Mouse (Mus musculus) 3T3-L1 (cell line): ENCODE data around the gene Hpf1.
A peak's percentile ranks its signal among the peaks of the same experiment; 100 is the strongest.

Experiments
- DNase-seq: peaks from one replicate; pipeline ENCODE4 v3.0.0-alpha.2; 2015; ENCODE audit warnings: low read depth, low spot score

The Hpf1 gene

DNA sequence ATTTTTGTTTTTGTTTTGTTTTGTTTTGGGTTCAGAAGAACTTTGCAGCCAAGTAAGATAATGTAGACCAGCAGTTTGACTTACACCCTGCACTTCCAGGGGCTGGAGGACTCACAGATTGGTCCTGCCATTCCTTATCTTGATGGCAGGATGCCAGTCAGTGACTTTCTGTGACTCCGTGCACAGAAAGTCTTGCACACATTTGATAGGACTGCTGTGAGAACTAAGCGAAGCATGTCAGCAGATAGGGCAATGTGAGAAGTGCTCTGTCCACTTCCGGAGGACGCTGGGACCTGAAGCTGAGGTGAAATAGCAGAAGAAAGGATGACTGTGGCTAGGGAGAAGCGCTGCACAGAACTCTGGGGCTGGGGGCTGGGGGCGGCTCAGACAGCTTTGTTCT is 5.7 kb downstream of the Hpf1 start:
- no peak for DNase-seq

DNA sequence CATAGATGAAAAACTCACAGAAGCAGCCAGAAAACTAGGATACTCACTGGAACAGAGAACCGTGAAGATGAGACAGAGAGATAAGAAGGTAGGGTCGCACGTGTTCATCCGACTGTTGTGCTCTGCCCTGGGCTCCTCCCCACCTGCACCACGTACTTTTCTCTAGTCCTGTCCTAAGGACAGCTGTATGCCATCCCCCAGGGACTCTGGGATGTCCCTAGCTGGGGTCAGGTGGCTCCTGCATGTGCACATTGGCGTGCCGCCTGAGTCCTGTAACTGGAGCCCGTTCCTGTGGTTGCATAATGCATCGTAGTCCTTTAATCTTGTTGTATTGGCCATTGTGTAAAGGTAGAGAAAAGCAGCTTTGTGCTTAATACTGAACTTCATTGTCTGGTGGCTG is 9.9 kb downstream of the Hpf1 start:
- DNase-seq: peak; percentile 9

DNA sequence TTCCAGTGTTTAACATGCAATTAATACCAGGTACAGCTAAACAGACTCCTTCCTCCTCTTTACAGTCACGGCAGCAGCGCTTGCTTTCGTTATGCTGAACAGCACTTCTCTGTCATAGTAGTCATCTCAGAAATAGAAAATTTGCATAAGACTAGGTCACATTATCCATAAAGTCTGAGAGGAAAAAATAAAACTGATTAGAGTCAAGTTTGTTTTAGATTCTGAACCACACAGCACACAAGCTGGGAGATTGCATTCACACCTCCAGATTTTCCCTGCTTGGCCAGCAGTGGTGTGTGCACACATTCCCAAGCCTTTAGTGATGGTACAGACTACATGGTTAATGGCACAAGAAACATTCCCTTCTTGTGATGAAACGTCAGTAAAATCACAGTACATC is 21.9 kb downstream of the Hpf1 start:
- DNase-seq: no peak

DNA sequence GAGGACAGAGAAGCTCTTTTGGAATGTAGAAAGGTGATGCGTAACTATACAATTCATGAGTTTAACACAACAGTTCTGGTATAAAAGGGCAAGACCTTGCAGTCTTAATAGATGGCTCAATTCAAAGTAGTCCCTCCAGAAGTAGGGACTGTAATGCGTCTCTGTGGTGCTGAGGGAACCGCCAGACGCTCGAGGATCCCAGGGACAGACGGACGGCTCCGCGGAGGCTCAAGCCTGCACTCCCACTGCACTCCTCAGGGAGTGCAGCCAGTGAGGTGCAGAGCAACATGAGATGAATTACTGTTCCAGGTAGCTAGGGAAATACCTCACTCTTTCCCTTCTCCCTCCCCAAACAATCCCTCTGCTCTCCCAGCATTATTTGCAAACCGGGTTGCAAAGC is 22.3 kb downstream of the Hpf1 start:
- no peak for DNase-seq

DNA sequence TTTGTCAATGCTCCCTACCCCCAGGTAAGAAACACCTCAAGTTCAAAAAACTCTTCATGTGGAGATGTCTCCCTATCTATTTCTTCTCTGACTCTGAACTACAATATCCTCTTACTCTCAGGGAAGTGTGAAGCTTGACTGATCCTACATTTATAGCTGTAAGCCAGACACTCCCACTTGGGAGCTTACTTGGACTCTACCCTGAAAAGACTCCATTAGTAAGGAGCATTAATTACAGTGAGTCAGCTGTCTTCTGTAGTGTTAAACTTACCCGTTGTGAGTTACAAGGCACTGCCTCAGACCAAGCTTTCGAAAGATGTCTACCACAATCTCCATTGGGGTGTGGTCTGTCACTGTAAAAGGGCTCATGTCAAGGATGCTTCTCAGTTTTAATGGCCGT is 28.9 kb downstream of the Hpf1 start:
- DNase-seq: no peak

DNA sequence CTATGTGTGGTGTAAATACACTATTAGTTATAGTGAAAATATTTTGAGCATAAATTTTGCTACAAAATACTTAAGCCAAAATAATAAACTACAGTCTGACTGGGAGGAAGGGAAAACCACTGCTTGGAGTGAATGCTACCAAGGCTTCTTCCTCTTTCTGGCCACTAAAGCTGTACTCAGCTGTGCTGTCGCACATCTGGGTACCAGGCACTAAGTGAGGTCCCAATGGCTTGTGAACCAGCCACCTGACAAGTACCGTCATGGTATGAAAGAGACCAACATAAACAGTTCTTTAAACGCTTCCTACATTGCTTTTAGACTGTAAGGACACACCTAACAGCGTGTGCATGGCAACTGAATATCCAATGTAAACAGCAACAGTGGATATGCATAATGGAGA is 30.0 kb downstream of the Hpf1 start:
- DNase-seq: no peak

DNA sequence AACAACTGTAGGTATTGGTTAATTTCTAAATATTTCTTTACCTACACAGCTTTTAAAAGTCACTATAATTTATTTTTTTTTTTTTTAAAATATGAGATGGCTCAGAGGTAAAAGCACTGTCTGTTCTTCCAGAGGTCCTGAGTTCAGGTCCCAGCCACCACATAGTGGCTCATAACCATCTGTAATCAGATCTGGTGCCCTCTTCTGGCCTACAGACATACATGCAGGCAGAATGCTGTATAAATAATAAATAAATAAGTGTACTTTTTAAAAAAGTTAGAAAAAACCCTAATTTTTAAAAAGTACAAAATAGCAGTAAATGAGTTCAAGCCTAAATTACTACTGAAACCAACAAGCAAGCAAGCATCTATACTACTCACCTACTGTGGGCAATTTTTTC is 43.4 kb downstream of the Hpf1 start:
- DNase-seq: no peak

DNA sequence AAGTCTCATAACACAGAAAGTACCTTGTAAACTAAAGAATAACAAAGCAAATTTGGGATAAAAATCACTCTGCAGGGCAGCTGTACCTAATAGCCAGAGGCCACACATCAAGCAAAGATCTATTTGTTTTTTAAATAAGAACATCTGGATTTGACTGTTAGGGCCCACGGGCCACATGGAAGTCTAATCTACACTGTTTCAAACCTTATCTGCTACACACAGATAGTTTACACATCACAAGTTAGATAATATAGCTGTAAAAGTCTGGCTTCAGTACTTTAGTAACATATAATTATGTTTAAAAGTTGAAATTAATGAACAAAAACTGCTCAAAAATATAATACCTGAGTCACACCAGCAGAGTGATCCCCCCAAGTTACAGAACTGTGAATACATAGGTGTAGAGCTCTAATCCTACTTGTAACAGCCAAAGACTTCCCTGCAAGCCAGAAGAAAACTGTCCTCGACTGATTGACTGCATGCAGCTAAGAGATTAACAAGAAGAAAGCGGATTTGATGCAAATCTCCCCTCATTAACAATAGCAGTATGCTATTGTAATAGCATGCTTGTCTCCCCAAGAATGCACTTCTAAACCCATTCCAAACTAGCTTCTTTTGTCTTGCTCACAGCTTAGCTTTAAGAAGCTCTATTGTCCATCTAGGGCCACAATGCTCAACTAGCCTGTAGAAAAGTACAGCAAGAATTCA is 48.7 kb downstream of the Hpf1 start:
- no peak for DNase-seq

DNA sequence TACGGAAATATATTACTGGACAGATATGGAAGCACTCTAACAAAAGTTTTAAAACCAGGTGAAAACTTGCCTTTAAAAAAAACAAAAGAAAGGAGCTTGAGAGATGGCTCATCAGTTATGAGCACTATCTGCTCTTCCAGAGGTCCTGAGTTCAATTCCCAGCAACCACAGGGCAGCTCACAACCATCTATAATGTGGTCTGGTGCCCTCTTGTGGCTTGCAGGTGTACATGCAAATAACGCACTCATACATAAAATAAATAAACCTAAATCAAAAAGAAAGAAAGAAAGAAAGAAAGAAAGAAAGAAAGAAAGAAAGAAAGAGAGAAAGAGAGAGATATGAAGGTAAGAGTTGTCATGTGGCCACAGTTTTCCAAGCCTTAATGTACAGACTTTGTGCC is 52.6 kb downstream of the Hpf1 start:
- no peak for DNase-seq

DNA sequence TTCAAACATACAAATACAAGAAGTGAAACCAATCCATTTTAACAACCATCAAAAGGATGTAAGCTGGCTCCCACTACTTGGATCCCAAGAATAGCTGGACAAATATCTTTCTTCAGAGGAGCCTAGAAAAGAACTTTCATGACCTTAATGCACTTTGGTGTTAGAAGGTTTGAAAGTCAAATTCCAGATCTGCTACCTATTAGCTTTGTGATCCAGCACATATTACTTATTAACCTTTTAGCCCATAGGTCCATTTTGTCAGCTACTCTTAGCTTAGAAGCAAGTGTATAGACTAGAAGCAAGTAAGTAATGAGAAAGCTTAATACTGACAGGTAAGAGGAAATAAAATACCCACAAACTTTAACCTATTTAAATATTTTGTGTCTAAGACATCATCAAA is 57.3 kb downstream of the Hpf1 start:
- no peak for DNase-seq

DNA sequence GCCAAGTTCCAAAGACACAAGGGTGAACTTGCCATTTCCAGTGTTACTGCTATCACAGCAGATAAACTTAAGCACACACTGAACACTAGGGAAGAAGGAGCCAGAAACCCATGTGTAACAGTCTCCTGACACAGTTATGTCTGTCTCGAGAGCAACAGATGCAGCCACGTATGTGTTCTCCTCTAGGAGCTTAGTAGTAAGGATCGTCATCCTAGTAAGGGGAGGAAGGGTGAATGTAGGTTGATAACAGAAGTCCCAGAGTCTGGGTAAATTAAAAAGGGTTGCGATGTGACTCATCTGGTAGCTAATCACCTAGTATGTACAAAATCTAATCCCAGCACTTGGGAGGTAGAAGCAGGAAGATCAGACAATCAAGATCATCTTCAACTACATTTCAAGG is 59.6 kb downstream of the Hpf1 start:
- no peak for DNase-seq

DNA sequence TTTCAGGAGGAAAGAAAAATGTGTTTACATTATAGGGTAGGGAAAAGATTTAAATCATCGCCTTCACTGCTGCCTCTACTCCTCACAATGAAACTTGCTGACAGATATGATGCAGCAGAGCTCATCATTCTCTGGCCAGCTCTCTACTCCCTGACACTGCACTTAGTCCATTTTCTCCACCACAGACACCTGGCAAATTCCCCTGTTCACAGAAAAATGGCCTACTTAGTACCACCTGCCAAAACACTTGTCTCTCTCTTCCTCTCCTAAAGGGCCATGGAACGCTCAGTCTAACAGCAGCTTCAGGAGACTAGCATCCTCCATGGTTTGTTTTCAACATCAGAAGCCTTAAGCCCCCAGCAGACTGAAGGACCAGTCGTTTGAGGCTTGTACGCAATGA is 61.1 kb downstream of the Hpf1 start:
- DNase-seq: peak; percentile 32

DNA sequence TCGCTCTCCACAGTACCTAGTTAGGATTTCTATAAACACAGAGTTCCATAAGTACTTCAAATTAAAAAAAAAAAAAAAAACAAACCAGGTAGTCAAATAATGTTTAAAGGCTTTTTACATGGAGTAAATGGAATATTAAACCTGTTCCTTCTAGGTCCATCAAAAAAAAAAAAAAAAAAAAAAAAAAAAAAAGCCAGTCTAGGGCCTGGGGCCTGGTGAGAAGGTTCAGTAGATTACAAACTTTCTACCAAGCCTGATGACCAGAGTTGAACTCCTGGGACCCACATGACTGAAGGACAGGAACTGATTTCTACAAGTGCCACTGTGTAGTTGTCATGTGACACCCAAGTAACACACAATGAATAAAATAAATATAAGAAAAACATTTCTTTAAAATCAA is 61.5 kb downstream of the Hpf1 start:
- no peak for DNase-seq

DNA sequence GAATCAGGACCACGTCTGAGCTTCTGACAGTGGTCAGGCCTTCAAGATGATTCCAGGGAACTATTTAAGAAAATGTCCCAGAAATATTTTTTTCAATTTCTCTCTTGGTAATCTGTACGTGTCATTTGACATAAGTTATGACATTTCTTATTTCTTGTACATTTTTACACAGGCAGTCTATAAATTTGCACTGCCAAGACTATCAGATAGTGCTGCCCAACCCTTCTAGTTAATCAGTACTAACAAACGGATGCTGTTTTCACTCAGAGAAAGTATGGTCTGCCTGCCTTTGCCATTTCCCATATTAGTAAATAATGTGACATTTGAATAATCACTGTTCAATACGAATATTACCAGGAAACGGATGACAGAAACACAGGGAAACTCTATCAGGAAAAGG is 62.6 kb downstream of the Hpf1 start:
- no peak for DNase-seq

DNA sequence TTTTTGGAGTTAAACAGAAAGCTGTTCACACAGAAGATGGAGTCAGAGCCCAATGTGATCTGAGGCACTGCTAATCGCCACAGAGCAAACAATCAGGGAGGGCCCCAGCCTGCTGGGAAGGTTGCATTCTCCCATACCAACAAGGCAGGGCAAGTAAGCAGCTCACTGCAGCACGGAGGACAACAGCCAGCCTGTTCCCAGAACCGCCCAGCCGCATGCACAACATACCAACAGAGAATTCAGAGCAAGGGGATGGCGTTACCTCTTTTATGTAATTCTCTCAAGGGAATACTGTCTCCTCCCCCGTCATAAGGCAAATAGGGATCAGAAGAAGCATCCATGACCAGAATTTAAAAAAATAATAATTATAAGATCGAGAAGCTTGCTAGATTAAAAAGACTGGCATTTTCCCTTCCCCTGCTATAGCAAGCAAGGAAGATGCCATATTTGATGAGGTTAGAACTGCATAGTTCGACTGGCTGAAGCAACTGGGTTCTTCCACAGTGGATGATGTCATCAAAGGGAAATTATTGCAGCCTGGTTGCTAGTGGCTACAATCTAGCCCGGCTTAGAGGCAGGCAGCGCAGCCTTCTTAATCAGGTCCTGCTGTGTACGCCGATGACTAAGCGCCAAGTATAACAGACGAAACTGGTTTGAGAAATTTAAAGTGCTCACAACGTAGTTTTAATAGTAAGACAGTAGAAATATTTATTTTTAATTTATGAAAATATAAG is 64.2 kb downstream of the Hpf1 start:
- DNase-seq: peak; percentile 99

DNA sequence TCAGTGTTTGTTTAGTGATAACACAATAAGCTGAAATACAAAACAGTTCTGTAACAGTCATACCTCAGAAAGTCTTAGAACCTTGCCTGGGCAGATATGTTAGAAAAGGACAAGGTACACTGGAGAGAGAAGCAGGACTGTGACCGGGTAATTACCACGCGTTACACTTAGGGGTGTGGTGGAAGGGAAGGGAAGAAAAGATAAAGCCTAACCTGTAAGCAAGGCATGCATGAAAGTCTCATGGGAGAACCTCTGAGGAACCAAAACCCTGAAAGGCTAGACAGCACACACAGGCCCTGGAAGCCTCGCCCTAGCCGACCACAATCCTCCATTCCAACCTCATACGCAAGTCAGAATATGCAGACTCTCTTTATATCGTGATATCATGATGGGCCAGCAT is 66.6 kb downstream of the Hpf1 start:
- peak; percentile 31 for DNase-seq
